Mouse (Mus musculus): ENCODE measurements around the gene Nedd4.
"Not testable (repeated sequence)": the region's sequence is repeated elsewhere in the genome, so short reads cannot be mapped to it uniquely, and the experiment has no call there.

Gene Nedd4

DNA sequence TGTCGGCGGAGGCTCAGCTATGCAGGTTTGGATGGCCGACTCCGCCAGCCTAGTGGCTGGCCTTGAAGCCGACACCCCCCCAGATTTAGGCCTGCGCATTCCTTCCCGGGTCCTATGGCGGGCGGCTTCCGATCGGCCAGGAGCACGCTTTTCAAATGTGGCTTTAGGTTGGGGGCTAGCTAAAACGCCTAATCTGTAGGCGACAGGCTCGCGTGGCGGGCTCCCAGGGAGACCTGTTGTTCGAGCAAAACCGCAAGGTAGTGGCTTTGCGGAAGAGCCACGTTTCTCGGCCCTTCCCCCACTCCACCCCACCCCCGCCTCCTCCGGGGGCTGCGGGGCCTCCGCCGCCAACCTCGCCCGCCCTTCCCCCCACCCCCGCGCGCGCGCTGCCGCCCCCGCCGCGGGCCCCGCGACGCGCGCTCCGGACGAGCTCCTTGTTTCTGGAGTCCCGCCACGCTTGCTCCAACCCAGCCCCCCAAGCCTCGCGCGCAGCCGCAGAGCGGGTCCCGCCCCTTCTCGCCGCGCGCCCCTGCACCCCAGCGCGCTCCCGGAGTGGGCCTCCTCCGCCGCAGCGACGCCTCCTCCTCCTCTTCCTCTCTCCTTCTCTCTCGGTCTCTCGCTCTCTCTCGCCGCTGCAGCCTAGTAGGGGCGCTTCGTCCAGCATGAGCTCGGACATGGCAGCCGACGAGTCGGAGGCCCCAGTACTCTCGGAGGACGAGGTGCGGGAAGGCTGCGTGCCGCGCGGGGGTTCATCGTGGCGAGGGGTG is at the start of gene Nedd4:
Gene Nedd4, plus strand, starts transcription at position 452 of the 767 bp plus-strand sequence.
- DNase-seq (ENCODE audit: inconsistent ontology term): peak; percentile 97

DNA sequence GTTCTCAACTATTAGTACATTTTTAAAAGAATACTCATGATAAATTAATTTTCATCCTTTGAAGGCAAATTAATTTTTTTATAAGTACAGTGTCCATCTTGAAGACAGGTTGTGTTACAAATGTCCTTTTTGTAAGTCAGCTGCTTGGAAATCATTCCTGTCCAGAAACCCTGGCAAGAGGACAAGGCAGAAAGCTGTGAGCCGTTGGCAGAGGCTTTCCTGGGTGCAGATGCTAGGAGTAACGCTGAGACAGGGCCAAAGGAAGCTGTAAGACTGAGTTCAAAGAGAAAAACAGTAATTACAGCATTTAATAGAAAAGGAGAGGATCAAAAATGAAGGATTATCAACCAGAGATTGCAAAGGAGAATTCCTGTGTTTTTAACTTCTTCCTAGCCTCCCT is 48.3 kb upstream of the Nedd4 start:
- DNase-seq (ENCODE audit: inconsistent ontology term): no peak

DNA sequence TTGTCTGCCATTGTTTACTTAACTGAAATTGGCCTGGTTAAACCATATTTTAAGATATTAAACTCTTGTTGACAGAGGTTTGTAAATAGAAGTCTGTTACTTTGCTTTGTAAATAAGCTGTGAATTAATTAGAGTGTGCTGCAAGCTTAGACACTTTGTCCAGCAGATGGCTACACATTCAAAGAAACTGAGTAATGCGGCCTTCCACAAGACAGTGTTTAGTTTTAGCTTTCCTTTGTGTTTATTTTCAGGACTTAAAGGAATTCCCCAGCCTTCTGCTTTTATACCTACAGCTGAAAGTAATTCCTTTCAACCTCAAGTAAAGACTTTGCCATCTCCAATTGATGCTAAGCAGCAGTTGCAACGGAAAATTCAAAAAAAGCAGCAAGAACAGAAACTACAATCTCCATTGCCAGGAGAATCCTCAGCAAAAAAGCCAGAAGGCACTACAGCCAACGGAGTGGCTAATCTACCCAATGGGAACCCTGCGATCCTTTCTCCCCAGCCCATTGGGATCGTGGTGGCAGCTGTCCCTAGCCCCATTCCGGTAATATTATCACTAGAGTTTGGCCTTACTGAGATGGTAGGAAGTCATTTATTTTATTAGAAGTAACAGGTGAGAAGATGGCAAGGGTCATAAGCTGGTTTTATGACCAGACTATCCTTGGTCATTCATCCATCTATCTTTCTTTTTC is 47.2 kb upstream of the Nedd4 start:
- peak; percentile 23 for DNase-seq (ENCODE audit: inconsistent ontology term)

DNA sequence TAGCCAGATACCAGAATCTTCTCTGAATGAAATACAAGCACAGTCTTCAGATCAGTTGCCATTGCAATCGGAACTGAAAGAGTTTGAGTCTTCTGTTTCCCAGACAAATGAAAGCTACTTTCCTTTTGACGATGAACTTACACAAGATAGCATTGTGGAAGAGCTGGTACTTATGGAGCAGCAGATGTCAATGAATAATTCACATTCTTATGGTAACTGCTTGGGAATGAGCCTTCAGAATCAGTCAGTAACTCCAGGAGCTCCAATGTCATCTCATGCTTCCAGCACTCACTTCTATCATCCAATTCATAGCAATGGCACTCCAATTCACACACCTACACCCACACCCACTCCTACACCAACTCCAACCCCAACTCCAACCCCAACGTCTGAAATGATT is 44.1 kb upstream of the Nedd4 start:
- no peak for DNase-seq (ENCODE audit: inconsistent ontology term)

DNA sequence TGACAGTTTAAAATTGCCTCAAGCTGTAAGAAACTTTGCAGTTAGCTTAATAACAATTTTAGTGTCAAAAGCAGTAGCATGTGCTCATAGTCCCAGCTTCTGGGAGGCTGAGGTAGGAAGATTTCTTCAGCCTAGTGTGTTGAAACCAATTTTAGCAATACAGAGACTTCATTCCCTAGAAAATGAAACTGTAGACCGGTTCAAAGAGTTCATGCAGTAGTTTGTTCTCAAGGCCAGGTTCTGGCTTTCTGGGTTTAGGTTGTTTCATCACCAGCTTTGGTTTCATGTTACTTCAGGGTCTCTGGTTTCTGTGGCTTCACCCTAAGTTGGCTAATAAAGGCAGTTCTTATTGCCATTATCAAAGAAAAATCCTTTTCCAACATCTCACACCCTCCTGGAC is 38.5 kb upstream of the Nedd4 start:
- DNase-seq (ENCODE audit: inconsistent ontology term): no peak

DNA sequence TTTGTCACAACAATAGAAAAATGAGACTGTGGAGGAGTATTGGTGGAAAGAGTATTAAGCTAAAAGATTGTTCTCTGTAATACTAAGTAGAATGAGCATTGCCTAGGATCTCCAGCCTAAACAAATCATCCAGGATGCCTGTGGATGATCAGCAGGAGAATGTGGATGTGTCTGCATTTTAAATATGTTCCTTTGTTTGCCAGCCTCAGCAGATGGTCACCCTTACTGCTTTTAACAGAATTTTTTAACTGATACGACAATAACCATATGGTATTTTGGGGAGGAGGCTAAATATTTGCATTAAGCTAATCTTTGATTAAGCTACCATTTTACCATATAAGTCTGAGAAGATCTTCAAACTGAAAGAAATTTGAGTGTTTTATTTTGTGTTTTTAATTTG is 34.5 kb upstream of the Nedd4 start:
- DNase-seq (ENCODE audit: inconsistent ontology term): no peak

DNA sequence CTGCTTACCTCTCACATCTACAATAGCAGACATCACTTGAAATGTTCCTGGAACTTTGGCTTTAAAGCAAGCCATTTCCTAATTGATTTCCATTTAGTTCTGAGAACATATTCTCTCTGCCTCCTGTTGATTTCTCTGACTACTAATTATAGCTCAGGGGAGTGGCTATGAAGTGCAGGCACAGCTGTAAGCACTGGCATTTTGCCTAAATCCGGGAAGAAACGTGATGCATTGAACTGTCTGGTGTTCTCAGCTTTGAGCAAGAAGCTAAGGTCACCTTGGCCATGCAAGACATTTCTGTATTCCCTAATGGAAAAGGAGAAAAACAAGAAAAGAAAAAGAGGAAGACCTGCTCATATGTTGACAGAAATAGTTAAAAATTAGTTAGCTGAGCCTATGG is 33.6 kb upstream of the Nedd4 start:
- DNase-seq (ENCODE audit: inconsistent ontology term): peak; percentile 24

DNA sequence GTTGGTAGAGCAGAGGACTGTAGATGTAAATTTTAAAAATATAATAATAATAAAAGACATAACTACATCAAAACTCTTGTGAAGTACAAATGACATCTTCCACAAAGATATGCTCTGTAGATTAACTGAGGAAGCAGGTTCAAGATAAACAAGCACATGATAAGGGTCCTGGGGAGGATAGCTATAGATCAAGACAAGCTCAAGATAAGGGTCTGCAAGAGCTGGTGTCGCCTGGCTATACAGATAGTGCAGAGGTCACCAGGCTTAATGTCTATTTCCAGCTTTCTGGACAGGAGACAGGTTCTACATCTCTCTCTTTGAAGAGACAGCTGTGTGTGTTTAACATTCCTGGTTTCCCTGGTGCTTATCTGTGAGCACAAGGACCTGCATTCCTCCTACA is 29.9 kb upstream of the Nedd4 start:
- no peak for DNase-seq (ENCODE audit: inconsistent ontology term)

DNA sequence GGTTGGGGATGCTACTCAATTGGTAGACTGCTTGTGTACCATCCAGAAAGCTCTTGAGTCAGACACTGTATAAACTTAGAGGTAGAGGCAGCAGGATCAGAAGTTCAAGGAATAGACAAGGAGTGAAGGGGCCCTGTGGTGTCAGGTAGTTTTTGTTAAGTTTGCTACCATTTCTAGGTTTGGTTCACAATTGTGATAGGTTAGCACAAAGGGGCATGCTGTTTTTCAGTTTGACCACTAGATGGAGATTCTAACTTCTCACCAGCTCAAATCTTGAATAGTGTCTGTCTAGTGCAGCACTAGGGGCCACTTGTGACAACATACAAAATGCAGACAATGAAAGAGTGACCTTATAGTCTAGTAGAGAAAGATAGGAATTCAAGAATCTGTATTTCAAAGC is 27.0 kb upstream of the Nedd4 start:
- peak; percentile 61 for DNase-seq (ENCODE audit: inconsistent ontology term)

DNA sequence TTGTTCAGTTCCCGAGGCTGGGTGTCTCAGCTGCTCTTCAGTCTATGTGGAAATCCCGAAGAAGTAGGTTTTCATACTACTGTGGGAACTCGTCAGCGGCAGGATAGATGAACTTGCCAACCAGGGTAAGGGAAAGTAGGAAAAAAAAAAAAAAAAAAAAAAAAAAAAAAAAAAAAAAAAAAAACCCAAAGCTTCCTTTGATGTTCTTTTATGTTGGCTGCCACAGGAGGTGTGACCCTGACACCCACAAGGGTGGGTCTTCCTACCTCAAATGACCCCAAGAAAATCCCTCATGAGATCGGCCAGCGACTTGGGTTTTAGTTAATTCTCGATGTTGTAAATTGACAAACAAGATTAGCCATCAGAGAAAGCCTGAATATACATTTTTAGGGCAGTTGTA is 25.6 kb upstream of the Nedd4 start:
- DNase-seq (ENCODE audit: inconsistent ontology term): no peak

DNA sequence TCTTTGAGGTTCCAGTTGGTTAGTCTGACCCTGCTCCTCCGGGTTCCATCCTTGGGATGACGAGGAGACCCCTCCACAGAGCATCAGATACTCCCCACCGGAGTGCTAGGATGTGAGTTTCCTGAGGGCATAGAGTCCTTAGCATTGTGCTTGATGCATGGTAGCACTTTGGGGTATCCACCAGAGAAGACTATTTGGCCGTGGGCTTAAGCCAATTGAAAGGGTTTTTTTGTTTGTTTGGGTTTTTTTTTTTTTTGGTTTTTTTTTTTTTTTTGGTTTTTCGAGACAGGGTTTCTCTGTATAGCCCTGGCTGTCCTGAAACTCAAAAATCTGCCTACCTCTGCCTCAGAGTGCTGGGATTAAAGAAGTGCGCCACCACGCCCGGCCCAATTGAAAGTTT is 24.9 kb upstream of the Nedd4 start:
- no peak for DNase-seq (ENCODE audit: inconsistent ontology term)

DNA sequence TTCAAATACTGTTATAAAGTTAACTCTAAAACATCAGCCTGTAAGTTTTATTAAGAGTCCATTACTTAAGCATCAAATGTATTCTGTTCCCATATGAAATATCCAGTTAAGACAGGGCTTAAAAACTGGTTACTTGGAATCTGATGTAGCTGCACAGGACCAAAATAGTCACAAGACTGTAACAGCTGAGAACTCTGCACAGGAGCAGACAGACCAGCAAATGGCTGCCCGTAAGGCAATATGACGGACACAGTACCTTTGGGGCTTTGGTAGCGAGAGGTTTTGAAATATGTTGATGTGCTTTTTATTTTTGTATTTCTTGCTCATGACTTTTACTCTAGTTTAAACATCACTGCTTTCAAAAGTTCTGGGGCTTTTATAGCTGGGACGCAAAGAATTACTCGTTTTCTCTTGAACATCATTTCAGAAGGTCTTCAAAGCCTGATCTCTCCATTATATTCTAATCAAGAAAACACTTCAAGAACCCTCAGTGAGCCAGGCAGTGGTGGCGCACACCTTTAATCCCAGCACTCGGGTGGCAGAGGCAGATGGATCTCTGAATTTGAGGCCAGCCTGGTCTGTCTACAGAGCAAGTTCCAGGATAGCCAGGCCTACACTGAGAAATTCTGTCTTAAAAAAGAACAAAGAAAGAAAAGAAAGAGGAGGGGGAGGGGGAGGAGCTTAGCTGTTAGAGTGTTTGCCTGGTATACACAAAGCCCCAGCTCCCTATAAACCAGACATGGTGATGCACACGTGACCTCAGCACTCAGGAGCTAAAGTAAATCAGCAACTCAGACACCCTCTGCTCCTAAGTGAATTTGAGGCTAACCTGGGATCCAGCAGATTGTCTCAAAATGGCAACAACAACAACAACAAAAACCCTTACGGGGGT is 22.9 kb upstream of the Nedd4 start:
- DNase-seq (ENCODE audit: inconsistent ontology term): peak; percentile 47

DNA sequence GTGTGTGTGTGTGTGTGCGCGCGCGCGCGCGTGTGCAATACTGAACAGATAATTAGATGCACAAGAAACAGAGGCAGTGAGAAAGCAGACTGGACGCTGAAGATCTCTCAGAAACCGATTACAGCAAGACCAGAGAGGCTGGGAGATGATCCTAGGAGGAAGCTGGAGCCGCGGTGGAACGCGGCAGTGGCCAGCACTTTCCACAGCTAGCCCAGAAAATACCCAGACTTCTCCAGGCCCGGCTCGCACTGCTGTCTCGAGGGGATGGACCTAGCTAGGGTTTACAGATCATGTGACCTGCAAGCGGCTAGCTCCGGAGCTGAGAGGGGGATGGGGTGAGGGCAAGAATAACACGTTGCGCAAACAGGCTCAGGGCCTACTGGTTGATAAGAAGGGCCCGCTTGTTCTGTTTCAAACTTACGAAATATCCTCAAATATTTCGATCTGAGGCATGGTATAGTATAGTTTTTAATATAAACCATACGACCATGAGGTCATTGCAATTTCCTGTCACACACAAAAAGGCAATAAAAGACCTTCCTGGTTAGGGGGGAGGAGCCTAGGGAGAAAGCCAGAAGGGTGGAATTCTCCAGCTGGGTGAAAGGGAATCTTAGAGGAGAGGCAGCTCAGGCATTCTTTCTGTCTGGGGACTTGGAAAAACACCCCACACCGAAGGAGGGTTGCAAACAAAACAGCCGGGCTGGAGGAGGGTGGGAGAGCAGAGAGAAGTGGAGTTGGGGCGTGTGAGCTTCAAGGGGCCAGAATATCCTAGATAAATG is 22.1 kb upstream of the Nedd4 start:
- DNase-seq (ENCODE audit: inconsistent ontology term): peak; percentile 89

DNA sequence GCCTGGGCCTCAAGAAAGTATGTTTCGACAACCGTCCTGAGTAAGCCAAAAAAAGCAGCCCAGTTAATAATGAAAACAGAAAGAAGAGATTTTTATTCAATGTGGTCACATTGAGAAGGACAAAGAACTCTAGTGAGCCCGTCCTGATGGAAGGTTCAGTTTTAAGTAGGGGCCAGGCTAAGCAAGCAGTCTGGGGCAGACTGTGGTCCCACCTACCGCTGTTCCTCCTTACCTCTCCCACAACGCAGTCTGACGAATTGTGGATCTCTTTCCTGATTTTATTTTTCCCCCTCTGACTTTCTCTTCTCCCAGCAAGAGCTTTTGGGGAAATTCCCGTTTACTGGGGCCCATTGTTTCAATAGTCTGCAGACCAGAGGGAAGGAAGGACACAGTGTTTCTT is 21.5 kb upstream of the Nedd4 start:
- DNase-seq (ENCODE audit: inconsistent ontology term): no peak

DNA sequence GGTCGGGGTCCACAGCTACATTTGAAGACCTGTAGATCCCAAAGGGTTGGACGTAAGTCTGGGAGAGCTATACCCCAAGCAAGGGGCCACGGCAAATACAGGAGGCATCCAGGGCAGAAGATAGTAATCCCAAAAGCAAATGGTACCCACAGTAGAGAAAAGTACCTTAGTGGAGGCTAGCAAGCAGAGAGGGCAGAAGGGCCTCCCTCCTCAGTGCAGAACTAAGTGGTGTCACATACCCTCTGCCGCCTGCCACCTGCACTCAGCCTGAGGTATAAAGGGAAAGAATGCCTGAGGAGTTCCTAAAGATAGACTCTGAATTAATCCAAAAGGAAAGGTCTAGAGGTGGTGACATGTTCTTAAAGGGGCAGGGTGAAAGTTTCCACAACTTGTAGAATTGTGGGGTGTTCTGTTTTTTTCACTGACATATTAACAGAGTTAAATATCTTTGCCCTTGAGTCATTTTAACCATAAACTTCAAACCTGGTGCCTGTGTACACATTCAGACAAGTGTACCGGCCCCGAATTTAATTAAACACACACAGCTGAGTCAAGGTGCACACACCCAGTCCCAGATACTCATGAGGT is 21.0 kb upstream of the Nedd4 start:
- DNase-seq (ENCODE audit: inconsistent ontology term): no peak

DNA sequence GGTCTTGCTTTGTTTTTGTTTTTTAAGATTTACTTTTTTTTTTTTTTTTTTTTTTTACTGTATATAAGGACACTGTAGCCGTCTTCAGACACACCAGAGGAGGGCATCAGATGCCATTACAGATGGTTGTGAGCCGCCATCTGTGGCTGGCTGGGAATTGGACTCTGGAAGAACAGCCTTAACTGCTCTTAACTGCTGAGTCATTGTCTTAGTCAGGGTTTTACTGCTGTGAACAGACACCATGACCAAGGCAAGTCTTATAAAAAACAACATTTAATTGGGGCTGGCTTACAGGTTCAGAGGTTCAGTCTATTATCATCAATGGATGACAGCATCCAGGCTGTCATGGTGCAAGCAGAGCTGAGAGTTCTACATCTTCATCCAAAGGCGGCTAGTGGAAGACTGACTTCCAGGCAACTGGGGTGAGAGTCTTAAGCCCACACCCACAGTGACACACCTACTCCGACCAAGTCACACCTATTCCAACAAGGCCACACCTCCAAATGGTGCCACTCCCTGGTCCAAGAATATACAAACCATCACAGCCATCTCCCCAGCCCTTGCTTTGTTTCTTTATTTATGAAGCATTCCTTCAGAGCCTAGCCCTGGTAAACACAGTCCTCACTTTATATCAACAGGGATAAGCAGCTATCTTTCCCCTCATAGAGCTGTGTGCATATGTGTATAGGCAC is 19.2 kb upstream of the Nedd4 start:
- DNase-seq (ENCODE audit: inconsistent ontology term): not testable (repeated sequence)

DNA sequence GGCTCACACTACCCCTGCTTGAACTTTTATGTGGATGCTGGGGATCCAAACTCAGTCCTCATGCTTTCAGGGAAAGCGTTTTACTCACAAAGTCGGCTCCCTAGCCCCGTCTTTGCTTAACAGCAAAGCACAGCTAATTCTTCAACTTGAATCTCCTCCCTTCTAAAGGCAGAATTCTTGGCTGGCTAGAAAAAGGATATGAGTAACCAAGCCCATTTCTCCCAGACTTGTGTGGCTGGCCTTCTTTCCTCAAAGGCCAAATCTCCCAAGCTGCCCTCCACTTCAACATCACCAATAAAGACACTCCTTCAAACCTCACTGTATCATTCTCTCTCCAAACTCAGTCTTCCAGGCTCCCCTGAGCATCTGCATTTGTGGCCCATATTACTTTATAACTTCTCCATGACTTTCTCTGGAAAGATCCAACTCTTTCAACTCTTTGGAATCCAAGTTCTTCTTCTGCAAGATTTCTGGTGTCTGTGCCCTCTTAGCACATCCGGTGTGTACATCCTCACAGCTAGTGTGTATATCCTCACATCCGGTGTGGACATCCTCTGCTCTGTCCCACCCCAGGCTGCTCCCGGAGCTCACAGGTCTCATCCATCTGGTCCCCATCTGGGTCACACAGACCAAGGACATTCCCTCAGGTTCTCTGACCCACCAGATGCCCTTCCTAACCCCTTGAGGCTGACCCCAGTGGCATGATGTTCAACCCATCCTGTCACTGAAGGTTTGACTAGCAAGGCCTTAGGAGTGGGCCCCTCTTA is 18.3 kb upstream of the Nedd4 start:
- DNase-seq (ENCODE audit: inconsistent ontology term): no peak

DNA sequence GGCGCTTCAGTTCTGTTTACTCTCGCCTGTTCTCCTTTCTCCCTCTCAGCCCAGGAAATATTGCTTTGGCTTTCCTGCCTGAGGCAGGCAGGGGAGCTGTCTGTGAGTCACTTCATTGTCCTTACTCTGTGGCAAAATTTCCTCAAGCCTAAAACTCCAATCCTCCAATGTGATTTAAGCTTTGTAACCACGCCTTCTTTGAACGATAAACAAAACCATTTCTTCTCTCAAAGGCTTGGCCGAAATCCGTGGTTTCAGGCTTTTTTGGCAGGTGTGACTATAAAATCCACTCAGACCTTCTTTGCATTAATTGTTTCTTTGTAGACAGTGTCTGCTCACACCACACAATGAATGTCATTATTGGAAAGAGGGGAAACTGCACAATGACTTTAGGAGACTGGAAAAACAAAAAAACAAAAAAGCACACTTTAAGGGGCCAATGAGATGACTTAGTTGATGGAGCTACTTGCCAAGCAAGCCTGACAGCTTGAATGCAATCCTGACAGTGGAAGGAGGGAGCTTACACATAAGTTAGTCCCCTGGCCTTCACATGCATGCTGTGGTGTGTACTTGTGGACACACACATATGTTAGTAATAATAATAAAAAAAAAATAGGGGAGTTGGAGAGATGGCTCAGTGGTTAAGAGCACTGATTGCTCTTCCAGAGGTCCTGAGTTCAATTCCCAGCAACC is 17.6 kb upstream of the Nedd4 start:
- peak; percentile 80 for DNase-seq (ENCODE audit: inconsistent ontology term)

DNA sequence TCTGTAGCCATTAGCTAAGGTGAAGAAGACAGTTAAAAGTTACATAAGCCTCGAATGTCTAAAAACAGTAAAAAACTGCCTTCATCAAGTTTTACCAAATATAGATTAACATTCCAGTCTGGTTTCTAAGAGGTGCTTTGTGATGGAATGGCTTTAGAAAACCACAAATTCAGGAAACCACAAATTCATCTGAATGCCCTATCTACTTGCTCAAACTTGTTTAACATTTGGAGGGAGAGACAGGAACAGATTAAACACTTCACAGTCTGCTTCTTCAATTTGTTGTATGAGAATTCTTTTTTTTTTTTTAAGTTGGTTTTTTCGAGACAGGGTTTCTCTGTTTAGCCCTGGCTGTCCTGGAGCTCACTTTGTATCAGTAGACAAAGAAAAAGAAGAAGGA is 12.4 kb upstream of the Nedd4 start:
- peak; percentile 64 for DNase-seq (ENCODE audit: inconsistent ontology term)

Data from Muller cell, postnatal 12 days (primary cell).